11 mouse cellular contexts compared by ENCODE assay signal in the genomic region with DNA sequence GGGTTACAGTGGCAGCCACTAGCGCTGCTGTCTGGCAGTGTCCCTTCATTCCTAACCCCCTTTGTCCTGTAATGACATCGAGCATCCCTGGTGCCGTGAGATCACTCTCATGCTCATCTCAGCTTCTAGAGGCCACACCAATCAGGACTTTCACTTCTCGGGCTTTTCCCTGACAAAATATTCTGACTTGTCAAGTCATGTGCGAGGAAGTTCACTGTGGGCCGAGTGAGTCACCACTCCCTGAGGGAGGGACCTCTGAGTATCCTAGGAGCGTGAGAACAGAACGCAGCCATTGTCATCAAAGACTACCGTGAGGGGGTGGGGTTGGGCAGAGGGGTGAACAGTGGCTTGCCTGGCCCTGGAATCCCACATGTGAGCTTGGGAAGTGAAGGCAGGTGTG. TPM values are rescaled to one million over a fixed set of nuclear protein-coding genes. Genes with fewer than 3 reads are reported as not detected.
DNase-seq lines count a peak whose midpoint lies in the region; ATAC-seq and TF ChIP-seq lines count a peak whose summit lies in the region.
"Had no signal": no experiment of that assay in that cellular context is flagged by ENCODE, and none has a peak within 500 bp of the region (broad histone marks: within the 10 kb centered on the region; RNA-seq: fewer than 3 reads in every experiment).

No protein-coding gene starts in this region.

- no peak for TF ChIP-seq POLR2A in liver, adult 2 months (IDR thresholded peaks at IDR 0.05; ENCODE audit: extremely low read depth, insufficient read depth, low read length)
- TF ChIP-seq POLR2A in thymus, adult 2 months (IDR thresholded peaks at IDR 0.05; ENCODE audit: control insufficient read depth, extremely low read depth, insufficient read depth, low read length, poor library complexity), result no peak

- DNase-seq in liver, adult 2 months (ENCODE audit: extremely low read depth, low read depth, low spot score), result peak; percentile 58
- peak; percentile 76 for DNase-seq in adrenal gland, adult 2 months
- DNase-seq in heart, adult 9 months (ENCODE audit: low spot score in 2 of 2), result peak; percentile 87
- peak; percentile 28 for DNase-seq in splenic B cell, adult 2 months (ENCODE audit: low read depth, low spot score)
- no peak for DNase-seq in thymus, adult 2 months
- DNase-seq in left cerebral cortex, postnatal 14 days (ENCODE audit: low spot score in 2 of 2), result no peak
- DNase-seq: right cerebral cortex, postnatal 14 days had no signal

- no peak for TF ChIP-seq CTCF in liver, adult 2 months (IDR thresholded peaks at IDR 0.05; ENCODE audit: low read depth, low read length)
- no peak for TF ChIP-seq CTCF in thymus, adult 2 months (IDR thresholded peaks at IDR 0.05; ENCODE audit: borderline replicate concordance, control insufficient read depth, extremely low read depth, insufficient read depth, low read length, poor library complexity)

- no peak for ATAC-seq in liver, embryonic 12.5 days
- ATAC-seq in midbrain, embryonic 15.5 days (replicated peaks), result no peak

- no peaks in the 10 kb centered on the region for H3K27me3 ChIP-seq in liver, adult 2 months (ENCODE audit: control insufficient read depth, insufficient read depth, low read length)
- H3K27me3 ChIP-seq in liver, embryonic 12.5 days (replicated peaks), result no peaks in the 10 kb centered on the region
- H3K27me3 ChIP-seq in splenic B cell, adult 2 months (ENCODE audit: control insufficient read depth, insufficient read depth, low read length, poor library complexity, severe bottlenecking), result no peaks in the 10 kb centered on the region
- no peaks in the 10 kb centered on the region for H3K27me3 ChIP-seq in thymus, adult 2 months (ENCODE audit: control insufficient read depth, insufficient read depth, low read length)
- H3K27me3 ChIP-seq in midbrain, embryonic 15.5 days (replicated peaks), result no peaks in the 10 kb centered on the region
- H3K27me3 ChIP-seq: liver, embryonic 15.5 days had no signal

- 32% methylated on average over 9 of the region's 9 CpGs for WGBS in liver, adult 2 months
- 61% methylated on average over 9 of the region's 9 CpGs for WGBS in liver, embryonic 12.5 days (ENCODE audit: insufficient replicate concordance)
- 80% methylated on average over 9 of the region's 9 CpGs for WGBS in thymus, adult 2 months
- WGBS in midbrain, embryonic 15.5 days, result 58% methylated on average over 9 of the region's 9 CpGs

- H3K36me3 ChIP-seq in liver, adult 2 months (ENCODE audit: control insufficient read depth, insufficient read depth, low read length), result peaks cover 26% of the 10 kb centered on the region
- peaks cover 15% of the 10 kb centered on the region for H3K36me3 ChIP-seq in liver, embryonic 12.5 days
- H3K36me3 ChIP-seq in splenic B cell, adult 2 months (ENCODE audit: control insufficient read depth, insufficient read depth, low read length, poor library complexity, severe bottlenecking), result no peaks in the 10 kb centered on the region
- no peaks in the 10 kb centered on the region for H3K36me3 ChIP-seq in thymus, adult 2 months (ENCODE audit: control insufficient read depth, insufficient read depth, low read length)
- no peaks in the 10 kb centered on the region for H3K36me3 ChIP-seq in midbrain, embryonic 15.5 days (replicated peaks)

- H3K4me1 ChIP-seq in liver, adult 2 months (ENCODE audit: control insufficient read depth, insufficient read depth, low read length), result peaks cover 35% of the 10 kb centered on the region
- peaks cover 43% of the 10 kb centered on the region for H3K4me1 ChIP-seq in liver, embryonic 12.5 days
- H3K4me1 ChIP-seq in thymus, adult 2 months (replicated peaks; ENCODE audit: control insufficient read depth, insufficient read depth, low read length), result no peaks in the 10 kb centered on the region
- 0 out of 2 replicates have a peak, but pooled peaks cover 10% of the 10 kb centered on the region for H3K4me1 ChIP-seq in midbrain, embryonic 15.5 days

- intact Hi-C loops in left cerebral cortex, postnatal 14 days (cut with DNase I), result no loop called here

- H3K9ac ChIP-seq in liver, adult 2 months (ENCODE audit: low read depth, low read length), result peak overlapping the region; percentile 74
- H3K9ac ChIP-seq in liver, embryonic 12.5 days, result no peak overlapping the region
- no peak overlapping the region for H3K9ac ChIP-seq in midbrain, embryonic 15.5 days
- H3K9ac ChIP-seq: liver, embryonic 15.5 days had no signal

- H3K4me3 ChIP-seq in liver, adult 2 months (ENCODE audit: insufficient read depth, low read depth, low read length), result no peak overlapping the region
- H3K4me3 ChIP-seq in liver, embryonic 12.5 days, result no peak overlapping the region
- H3K4me3 ChIP-seq in thymus, adult 2 months (ENCODE audit: control insufficient read depth, insufficient read depth, low read length), result no peak overlapping the region
- H3K4me3 ChIP-seq in midbrain, embryonic 15.5 days, result no peak overlapping the region
- H3K4me3 ChIP-seq: liver, embryonic 15.5 days had no signal

- peaks cover 8% of the 10 kb centered on the region for H3K79me2 ChIP-seq in liver, adult 2 months (ENCODE audit: control insufficient read depth, insufficient read depth, low read length)

- H3K9me3 ChIP-seq in liver, embryonic 12.5 days (replicated peaks), result no peaks in the 10 kb centered on the region
- H3K9me3 ChIP-seq in midbrain, embryonic 15.5 days, result no peaks in the 10 kb centered on the region
- H3K9me3 ChIP-seq: liver, embryonic 15.5 days had no signal

- no peak overlapping the region for H3K4me2 ChIP-seq in liver, embryonic 12.5 days
- no peak overlapping the region for H3K4me2 ChIP-seq in midbrain, embryonic 15.5 days
- H3K4me2 ChIP-seq: liver, embryonic 15.5 days had no signal

- H3K27ac ChIP-seq in liver, adult 2 months (replicated peaks; ENCODE audit: insufficient read depth, low read depth, low read length), result peak overlapping the region; percentile 94
- H3K27ac ChIP-seq in liver, embryonic 12.5 days, result no peak overlapping the region
- H3K27ac ChIP-seq in thymus, adult 2 months (ENCODE audit: control insufficient read depth, insufficient read depth, low read length), result no peak overlapping the region
- no peak overlapping the region for H3K27ac ChIP-seq in midbrain, embryonic 15.5 days

RNA-seq across cellular contexts. Expression of a gene that starts 6.6 kb away (rescaled TPM):
- 40.6 and 78.9 TPM in 2 replicates for total RNA-seq in liver, adult 2 months (2014; rRNA removed)
- polyA plus RNA-seq in liver, adult 2 months (2012; rRNA removed), result 47.6 and 52.4 TPM in 2 replicates
- 4.2 and 6.0 TPM in 2 replicates for polyA plus RNA-seq in liver, embryonic 12.5 days (2016; fragmentation: Nextera tagmentation; extraction: Ambion mirVana)
- total RNA-seq in adrenal gland, adult 2 months (2021), result 10 to 100 TPM; 25.5 to 46.3 TPM
- polyA plus RNA-seq in adrenal gland, adult 2 months (2012; rRNA removed), result 40.1 and 49.3 TPM in 2 replicates
- polyA plus RNA-seq in thymus, adult 2 months (2012; rRNA removed), result 21.9 and 29.1 TPM in 2 replicates
- total RNA-seq in left cerebral cortex, postnatal 14 days (2021), result 1 to 10 TPM; 5.2 to 5.4 TPM
- 1.6 and 2.5 TPM in 2 replicates for polyA plus RNA-seq in midbrain, embryonic 15.5 days (2015; fragmentation: Nextera tagmentation; extraction: Ambion mirVana)

RNA-seq across cellular contexts. Expression of a gene that starts 14.1 kb away (rescaled TPM):
- 18.1 and 28.9 TPM in 2 replicates for total RNA-seq in liver, adult 2 months (2014; rRNA removed)
- 41.9 and 42.0 TPM in 2 replicates for polyA plus RNA-seq in liver, adult 2 months (2012; rRNA removed)
- polyA plus RNA-seq in liver, embryonic 12.5 days (2016; fragmentation: Nextera tagmentation; extraction: Ambion mirVana), result 23.2 and 27.4 TPM in 2 replicates
- 10 to 100 TPM; 85.2 to 91.3 TPM for total RNA-seq in adrenal gland, adult 2 months (2021)
- 70.2 and 92.9 TPM in 2 replicates for polyA plus RNA-seq in adrenal gland, adult 2 months (2012; rRNA removed)
- 31.5 and 32.4 TPM in 2 replicates for polyA plus RNA-seq in thymus, adult 2 months (2012; rRNA removed)
- total RNA-seq in left cerebral cortex, postnatal 14 days (2021), result 10 to 100 TPM; 77.4 to 81.8 TPM
- polyA plus RNA-seq in midbrain, embryonic 15.5 days (2015; fragmentation: Nextera tagmentation; extraction: Ambion mirVana), result 36.8 and 37.2 TPM in 2 replicates

RNA-seq across cellular contexts. Expression of a gene that starts 41.2 kb away (rescaled TPM):
- 410 and 645 TPM in 2 replicates for total RNA-seq in liver, adult 2 months (2014; rRNA removed)
- 648 and 709 TPM in 2 replicates for polyA plus RNA-seq in liver, adult 2 months (2012; rRNA removed)
- polyA plus RNA-seq in liver, embryonic 12.5 days (2016; fragmentation: Nextera tagmentation; extraction: Ambion mirVana), result not detected in 2 replicates
- under 1 TPM in 1 of 2 experiments, not detected in 1; 0.55 TPM for total RNA-seq in adrenal gland, adult 2 months (2021)
- 1.2 TPM in 1 of 2 replicates, not detected in the other for polyA plus RNA-seq in adrenal gland, adult 2 months (2012; rRNA removed)
- polyA plus RNA-seq in thymus, adult 2 months (2012; rRNA removed), result 0.65 and 0.75 TPM in 2 replicates
- total RNA-seq in left cerebral cortex, postnatal 14 days (2021), result not detected
- polyA plus RNA-seq in midbrain, embryonic 15.5 days (2015; fragmentation: Nextera tagmentation; extraction: Ambion mirVana), result 0.36 TPM in 1 of 2 replicates, not detected in the other
- total RNA-seq: adrenal gland, adult 18-20 months had no signal

RNA-seq across cellular contexts. Expression of a gene that starts 44.9 kb away (rescaled TPM):
- total RNA-seq in liver, adult 2 months (2014; rRNA removed), result 11.7 and 23.2 TPM in 2 replicates
- 18.6 and 25.9 TPM in 2 replicates for polyA plus RNA-seq in liver, adult 2 months (2012; rRNA removed)
- 1.1 TPM in 2 replicates for polyA plus RNA-seq in liver, embryonic 12.5 days (2016; fragmentation: Nextera tagmentation; extraction: Ambion mirVana)
- 10 to 100 TPM; 46.3 to 71.9 TPM for total RNA-seq in adrenal gland, adult 2 months (2021)
- 114 and 115 TPM in 2 replicates for polyA plus RNA-seq in adrenal gland, adult 2 months (2012; rRNA removed)
- polyA plus RNA-seq in thymus, adult 2 months (2012; rRNA removed), result 1.8 and 2.5 TPM in 2 replicates
- total RNA-seq in left cerebral cortex, postnatal 14 days (2021), result 1 to 10 TPM; 5.1 to 5.4 TPM
- 5.6 and 6.0 TPM in 2 replicates for polyA plus RNA-seq in midbrain, embryonic 15.5 days (2015; fragmentation: Nextera tagmentation; extraction: Ambion mirVana)

Comparison
In these comparisons a context has a peak if more than half of its experiments do, and no peak if none do; other contexts are left out.
1. RNA of a gene that starts 41.2 kb away (polyA plus RNA-seq): 648 to 709 TPM in liver, adult 2 months; 1.2 TPM in adrenal gland, adult 2 months, 0.65 to 0.75 TPM in thymus, adult 2 months, 0.36 TPM in midbrain, embryonic 15.5 days and not detected in liver, embryonic 12.5 days; every median in the first group is over 100 times any median in the second.
2. DNase-seq: peak in liver, adult 2 months (single experiment), adrenal gland, adult 2 months (single experiment), heart, adult 9 months (2 of 2) and splenic B cell, adult 2 months (single experiment); none in thymus, adult 2 months (single experiment) and left cerebral cortex, postnatal 14 days (0 of 2).